Comparison of ENCODE assay signal across 10 mouse cellular contexts in the genomic region with DNA sequence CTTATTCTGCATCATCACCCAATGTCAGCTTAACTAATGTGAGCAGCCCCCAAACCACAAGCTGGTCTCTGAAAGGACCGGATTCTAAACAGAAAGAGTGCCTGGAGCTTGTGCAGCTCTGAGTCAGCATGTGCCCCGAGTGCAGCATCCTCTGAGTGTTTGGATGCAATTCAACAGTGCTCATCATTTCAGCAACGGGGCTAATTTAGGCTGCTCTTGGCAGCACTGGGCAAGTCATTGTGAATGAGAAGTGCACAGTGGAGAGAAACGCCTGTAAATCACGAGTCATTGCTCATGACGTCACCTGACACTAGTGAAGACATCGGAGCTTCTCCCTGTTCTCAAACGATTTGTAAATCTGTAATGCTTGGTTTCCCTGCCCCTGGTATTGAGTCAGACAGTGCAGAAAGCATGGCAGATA. TPM values are rescaled to one million over a fixed set of nuclear protein-coding genes. Genes with fewer than 3 reads are reported as not detected.
DNase-seq lines count a peak whose midpoint lies in the region; ATAC-seq and TF ChIP-seq lines count a peak whose summit lies in the region.
"Had no signal": no experiment of that assay in that cellular context is flagged by ENCODE, and none has a peak within 500 bp of the region (broad histone marks: within the 10 kb centered on the region; RNA-seq: fewer than 3 reads in every experiment).

No protein-coding gene starts in this region.

- no peak for TF ChIP-seq POLR2A in heart, adult 2 months (IDR thresholded peaks at IDR 0.05; ENCODE audit: insufficient read depth, low read depth, low read length)
- TF ChIP-seq POLR2A in cerebellum, adult 2 months (IDR thresholded peaks at IDR 0.05; ENCODE audit: borderline replicate concordance, insufficient read depth, low read length) = no peak

- H3K27me3 ChIP-seq in heart, adult 2 months (ENCODE audit: control insufficient read depth, insufficient read depth, low read length) = no peaks in the 10 kb centered on the region
- no peaks in the 10 kb centered on the region for H3K27me3 ChIP-seq in cerebellum, adult 2 months (ENCODE audit: control insufficient read depth, insufficient read depth, low read length)
- H3K27me3 ChIP-seq: limb, embryonic 13.5 days; neural tube, embryonic 13.5 days had no signal

- 46% methylated on average over 8 of the region's 8 CpGs for WGBS in heart, adult 2 months
- WGBS in cerebellum, adult 2 months = 6% methylated on average over 8 of the region's 8 CpGs

- no peaks in the 10 kb centered on the region for H3K79me2 ChIP-seq in heart, adult 2 months (replicated peaks; ENCODE audit: control insufficient read depth, insufficient read depth, low read length)

- ATAC-seq in hematopoietic stem cell, adult 5-6 weeks (replicated peaks in 1 of 2; ENCODE audit: insufficient read depth in 1 of 2, low FRiP score in 2 of 2, low TSS enrichment in 1 of 2, low read depth in 1 of 2, poor library complexity in 2 of 2, severe bottlenecking in 2 of 2) = peak; percentile 15 to 32; a peak in 2 of 4 replicates

- H3K36me3 ChIP-seq in heart, adult 2 months (ENCODE audit: control insufficient read depth, insufficient read depth, low read length) = peaks cover 5% of the 10 kb centered on the region; the same call in 1 of the 2 replicates

- TF ChIP-seq CTCF in heart, adult 2 months (IDR thresholded peaks at IDR 0.05) = no peak
- TF ChIP-seq CTCF in cerebellum, adult 2 months (IDR thresholded peaks at IDR 0.05; ENCODE audit: borderline replicate concordance, insufficient read depth, low read depth, low read length) = no peak

- H3K9ac ChIP-seq in heart, adult 2 months (ENCODE audit: low read depth, low read length) = no peak overlapping the region
- H3K9ac ChIP-seq: limb, embryonic 13.5 days; neural tube, embryonic 13.5 days had no signal

- peak overlapping the region; percentile 16; the same call in 1 of the 2 replicates for H3K27ac ChIP-seq in heart, adult 2 months
- H3K27ac ChIP-seq in cerebellum, adult 2 months (ENCODE audit: insufficient read depth, low read length) = peak overlapping the region; percentile 32; the same call in 1 of the 2 replicates
- H3K27ac ChIP-seq: limb, embryonic 13.5 days; neural tube, embryonic 13.5 days had no signal

- intact Hi-C loops in heart, adult 2 months (cut with DNase I) = loop anchor here (5.0 kb wide), 2 partner anchors 44 to 94 kb away; a partner anchor contains a TSS
- intact Hi-C loops in heart, postnatal 25 days (cut with DNase I) = no loop called here

- H3K4me3 ChIP-seq in heart, adult 2 months = no peak overlapping the region
- no peak overlapping the region for H3K4me3 ChIP-seq in cerebellum, adult 2 months (replicated peaks; ENCODE audit: insufficient read depth, low read depth, low read length)
- H3K4me3 ChIP-seq: limb, embryonic 13.5 days; neural tube, embryonic 13.5 days had no signal

- DNase-seq in heart, adult 2 months = peak in 1 of 2 experiments; percentile 51
- no peak for DNase-seq in heart, postnatal 25 days (ENCODE audit: low spot score)
- DNase-seq in cerebellum, adult 2 months = peak; percentile 57 to 85
- peak; percentile 62 for DNase-seq in right cerebral cortex, postnatal 25 days
- no peak for DNase-seq in kidney, adult 11 months
- DNase-seq in kidney, postnatal 14 days = no peak
- DNase-seq in urinary bladder, postnatal 25 days (ENCODE audit: low spot score) = no peak

- H3K4me1 ChIP-seq in heart, adult 2 months (ENCODE audit: control insufficient read depth, insufficient read depth, low read length) = no peaks in the 10 kb centered on the region
- peaks cover 8% of the 10 kb centered on the region; the same call in 1 of the 2 replicates for H3K4me1 ChIP-seq in cerebellum, adult 2 months (ENCODE audit: control insufficient read depth, insufficient read depth, low read length)
- H3K4me1 ChIP-seq: limb, embryonic 13.5 days; neural tube, embryonic 13.5 days had no signal

- 0 out of 2 replicates have a peak, but pooled peaks have one; percentile 53 for TF ChIP-seq EP300 in heart, adult 2 months (IDR thresholded peaks at IDR 0.05; ENCODE audit: insufficient read depth, low read depth, low read length)

RNA-seq across cellular contexts. Expression of a gene that starts 46.0 kb away (rescaled TPM):
- total RNA-seq in heart, adult 2 months (2021) = 10 to 100 TPM; 15.9 to 19.1 TPM
- 18.7 and 24.9 TPM in 2 replicates for polyA plus RNA-seq in heart, adult 2 months (2012; rRNA removed)
- total RNA-seq in heart, postnatal 25 days (2021) = 10 to 100 TPM; 20.0 TPM
- polyA plus RNA-seq in cerebellum, adult 2 months (2012; rRNA removed) = 4.2 and 4.4 TPM in 2 replicates
- 12.3 and 12.9 TPM in 2 replicates for total RNA-seq in hematopoietic stem cell, adult 5-6 weeks (2017)

RNA-seq across cellular contexts. Expression of a gene that starts 56.7 kb away (rescaled TPM):
- total RNA-seq in heart, adult 2 months (2021) = 10 to 100 TPM; 33.6 to 33.8 TPM
- 56.3 and 62.1 TPM in 2 replicates for polyA plus RNA-seq in heart, adult 2 months (2012; rRNA removed)
- total RNA-seq in heart, postnatal 25 days (2021) = 10 to 100 TPM; 31.8 to 33.7 TPM
- polyA plus RNA-seq in cerebellum, adult 2 months (2012; rRNA removed) = 41.3 and 45.0 TPM in 2 replicates
- 1.1 and 2.2 TPM in 2 replicates for total RNA-seq in hematopoietic stem cell, adult 5-6 weeks (2017)

Comparison
In these comparisons a context has a peak if more than half of its experiments do, and no peak if none do; other contexts are left out.
1. DNase-seq: peak in cerebellum, adult 2 months (2 of 2) and right cerebral cortex, postnatal 25 days (single experiment); none in heart, postnatal 25 days (single experiment), kidney, adult 11 months (single experiment), kidney, postnatal 14 days (single experiment) and urinary bladder, postnatal 25 days (single experiment).
2. RNA of a gene that starts 56.7 kb away (total RNA-seq): 33.6 to 33.8 TPM in heart, adult 2 months and 31.8 to 33.7 TPM in heart, postnatal 25 days; 1.1 to 2.2 TPM in hematopoietic stem cell, adult 5-6 weeks; every median in the first group is over 10 times any median in the second.